Mouse (Mus musculus): ENCODE data around the gene Zfp36l2.

DNA sequence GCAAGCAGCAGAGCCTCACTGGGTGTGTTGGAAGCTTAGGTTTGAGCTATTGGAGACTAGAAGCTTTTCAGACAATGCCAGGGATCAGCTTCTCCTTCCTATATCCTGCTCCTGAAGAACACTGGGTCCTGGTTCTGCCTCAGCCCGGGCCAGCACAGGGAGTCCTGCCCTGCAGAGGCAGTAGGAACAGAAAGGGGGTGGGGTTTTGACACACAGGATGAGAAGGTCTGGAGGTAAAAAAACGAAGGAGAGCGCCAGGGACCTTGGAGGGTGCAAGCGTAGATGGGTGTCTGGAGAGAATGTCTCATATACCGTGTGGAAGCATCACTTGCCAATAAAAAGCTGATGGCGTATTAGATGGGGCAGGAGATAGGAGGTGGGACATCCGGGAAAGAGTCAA is 11.3 kb downstream of the Zfp36l2 start:
- TF ChIP-seq POLR2A (IDR thresholded peaks at IDR 0.05; ENCODE audit: extremely low read depth, insufficient read depth, low read length) (no peak), CTCF (IDR thresholded peaks at IDR 0.05; ENCODE audit: extremely low read depth, insufficient read depth, low read length) (no peak)

Data from cortical plate, adult 2 months (tissue).